Mouse (Mus musculus) lung, postnatal 36 days (tissue): ENCODE results near the gene Mypop.

Experiments used
- DNase-seq: peaks from one replicate; pipeline ENCODE4 v3.0.0; 2022; ENCODE audit warnings: mixed read lengths

The Mypop gene

GRCm38 (mm10) chr7:18991660-18992293, 732 bp downstream of the Mypop start:
- DNase-seq = no peak

- no peak for DNase-seq
Observed at GRCm38 (mm10) chr7:18992294-18992675, 1.2 kb downstream of the Mypop start.

- no peak for DNase-seq
Observed at GRCm38 (mm10) chr7:18993036-18993435, 2.0 kb downstream of the Mypop start.

GRCm38 (mm10) chr7:18998835-18999234, 7.8 kb downstream of the Mypop start:
- DNase-seq = no peak

GRCm38 (mm10) chr7:19000421-19000820, 9.4 kb downstream of the Mypop start:
- no peak for DNase-seq

- DNase-seq = peak; percentile 85
Observed at GRCm38 (mm10) chr7:19001066-19001806, 10.2 kb downstream of the Mypop start.

GRCm38 (mm10) chr7:19001807-19002085, 10.7 kb downstream of the Mypop start:
- DNase-seq = no peak

GRCm38 (mm10) chr7:19002115-19002514, 11.1 kb downstream of the Mypop start:
- no peak for DNase-seq

GRCm38 (mm10) chr7:19002848-19003498, 11.9 kb downstream of the Mypop start:
- DNase-seq = peak; percentile 94

GRCm38 (mm10) chr7:19003902-19004630, 13.0 kb downstream of the Mypop start, which contains the start of gene Irf2bp1:
Irf2bp1 (plus strand) TSS chr7:19004044.
- peak; percentile 97 for DNase-seq

- no peak for DNase-seq
Observed at GRCm38 (mm10) chr7:19004631-19005079, 13.6 kb downstream of the Mypop start.

- DNase-seq = no peak
Observed at GRCm38 (mm10) chr7:19005417-19006121, 14.5 kb downstream of the Mypop start.

- peak; percentile 95 for DNase-seq
Observed at GRCm38 (mm10) chr7:19006476-19006875, 15.4 kb downstream of the Mypop start.

GRCm38 (mm10) chr7:19007026-19007977, 16.3 kb downstream of the Mypop start:
- DNase-seq = no peak

GRCm38 (mm10) chr7:19010581-19010980, 19.5 kb downstream of the Mypop start:
- DNase-seq = no peak

GRCm38 (mm10) chr7:19012025-19012621, 21.1 kb downstream of the Mypop start:
- DNase-seq = peak; percentile 49

GRCm38 (mm10) chr7:19012882-19013281, 21.8 kb downstream of the Mypop start:
- no peak for DNase-seq

- DNase-seq = no peak
Observed at GRCm38 (mm10) chr7:19014452-19014851, 23.4 kb downstream of the Mypop start.

- DNase-seq = no peak
Observed at GRCm38 (mm10) chr7:19016042-19016441, 25.0 kb downstream of the Mypop start.

- DNase-seq = no peak
Observed at GRCm38 (mm10) chr7:19017909-19018308, 26.9 kb downstream of the Mypop start.

- peak; percentile 37 for DNase-seq
Observed at GRCm38 (mm10) chr7:19021048-19021447, 30.0 kb downstream of the Mypop start.
